Mouse (Mus musculus): ENCODE results near the gene Fdxr. TPM values are rescaled to one million over a fixed set of nuclear protein-coding genes. Genes with fewer than 3 reads are reported as not detected.

The Fdxr gene
- polyA plus RNA-seq, 1 experiment from 2014 or later: 6.9 TPM

DNA sequence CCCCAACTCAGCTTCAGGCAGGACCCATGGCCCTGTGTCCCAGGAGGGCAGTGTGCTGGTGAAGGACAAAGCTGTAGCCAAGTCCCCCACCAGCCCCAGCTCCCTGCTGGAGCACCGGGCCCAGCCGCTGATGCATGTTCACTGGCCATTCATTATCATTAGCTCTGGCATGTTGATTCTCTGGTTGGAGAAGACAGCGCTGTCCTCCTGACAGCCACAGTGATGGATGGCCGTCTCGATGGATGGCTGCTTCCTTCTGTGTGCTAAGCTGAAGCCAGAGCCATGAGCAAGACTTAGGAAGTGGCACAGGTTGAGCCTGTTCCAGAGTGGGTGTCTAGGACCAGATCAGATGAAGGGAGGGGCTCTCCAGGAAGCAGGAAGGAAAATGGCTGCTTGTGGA, 40.3 kb downstream of the Fdxr start:
- Histone ChIP-seq H3K9me3 (ENCODE audit: low read length) (no peaks in the 10 kb centered on the region), H3K4me3 (ENCODE audit: low read depth, low read length) (no peak overlapping the region), H3K36me3 (ENCODE audit: insufficient read depth, low read length) (no peaks in the 10 kb centered on the region), H3K4me2 (replicated peaks; ENCODE audit: low read depth, low read length) (no peak overlapping the region), H3K9ac (replicated peaks; ENCODE audit: low read depth) (no peak overlapping the region), H3K4me1 (ENCODE audit: insufficient read depth, low read depth, low read length) (no peaks in the 10 kb centered on the region), H3K27ac (ENCODE audit: low read length) (no peak overlapping the region), H3K27me3 (replicated peaks; ENCODE audit: insufficient read depth, low read length) (no peaks in the 10 kb centered on the region)
- ATAC-seq: no peak
- TF ChIP-seq CTCF (IDR thresholded peaks at IDR 0.05) (no peak), EP300 (IDR thresholded peaks at IDR 0.05) (no peak)
- no peak for DNase-seq (ENCODE audit: low spot score)
- WGBS: 19% methylated on average over 5 of the region's 5 CpGs

DNA sequence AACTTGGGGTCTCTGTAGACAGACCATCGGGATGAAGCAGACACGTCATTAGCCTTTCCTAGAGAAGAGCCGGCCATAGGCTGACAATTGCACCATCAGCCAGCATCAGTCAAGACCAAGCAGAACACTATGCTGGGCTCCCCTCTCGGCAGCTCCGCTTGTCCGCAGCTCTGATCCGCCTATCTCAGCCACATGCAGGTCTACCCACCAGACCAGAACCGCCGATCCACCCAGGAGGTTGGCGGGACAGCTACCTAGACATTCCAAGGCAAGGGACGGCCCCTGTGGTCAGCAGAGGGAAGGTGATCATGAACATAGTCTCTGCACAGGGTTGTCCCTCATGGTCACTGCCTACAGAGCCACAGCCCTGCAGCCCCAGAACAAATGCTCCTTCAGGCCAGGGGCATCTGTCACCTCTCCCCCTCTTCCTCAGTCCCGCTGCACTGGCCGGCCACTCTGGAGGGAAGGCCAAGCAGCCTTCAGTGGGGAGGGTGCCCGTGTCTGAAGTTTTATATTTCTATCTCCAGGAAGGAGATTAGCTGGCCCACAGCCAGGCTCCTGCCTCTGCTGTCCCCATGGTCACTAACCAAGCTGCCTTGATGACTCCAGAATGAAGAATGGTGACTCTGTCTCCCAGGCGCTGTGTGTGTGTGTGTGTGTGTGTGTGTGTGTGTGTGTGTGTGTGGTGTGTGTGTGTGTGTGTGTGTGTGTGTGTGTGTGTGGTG, 42.4 kb downstream of the Fdxr start:
- no peaks in the 10 kb centered on the region for H3K4me1 ChIP-seq (ENCODE audit: insufficient read depth, low read depth, low read length)
- no peaks in the 10 kb centered on the region for H3K36me3 ChIP-seq (ENCODE audit: insufficient read depth, low read length)
- DNase-seq (ENCODE audit: low spot score): peak; percentile 42
- WGBS: 72% methylated on average over 15 of the region's 15 CpGs
- no peak for TF ChIP-seq CTCF (IDR thresholded peaks at IDR 0.05)
- no peak for TF ChIP-seq EP300 (IDR thresholded peaks at IDR 0.05)
- no peaks in the 10 kb centered on the region for H3K27me3 ChIP-seq (replicated peaks; ENCODE audit: insufficient read depth, low read length)
- no peak overlapping the region for H3K27ac ChIP-seq (ENCODE audit: low read length)
- H3K9ac ChIP-seq (replicated peaks; ENCODE audit: low read depth): no peak overlapping the region
- no peak overlapping the region for H3K4me2 ChIP-seq (replicated peaks; ENCODE audit: low read depth, low read length)
- no peaks in the 10 kb centered on the region for H3K9me3 ChIP-seq (ENCODE audit: low read length)
- H3K4me3 ChIP-seq (ENCODE audit: low read depth, low read length): no peak overlapping the region
- ATAC-seq: 0 out of 2 replicates have a peak, but pooled peaks have one; percentile 13

DNA sequence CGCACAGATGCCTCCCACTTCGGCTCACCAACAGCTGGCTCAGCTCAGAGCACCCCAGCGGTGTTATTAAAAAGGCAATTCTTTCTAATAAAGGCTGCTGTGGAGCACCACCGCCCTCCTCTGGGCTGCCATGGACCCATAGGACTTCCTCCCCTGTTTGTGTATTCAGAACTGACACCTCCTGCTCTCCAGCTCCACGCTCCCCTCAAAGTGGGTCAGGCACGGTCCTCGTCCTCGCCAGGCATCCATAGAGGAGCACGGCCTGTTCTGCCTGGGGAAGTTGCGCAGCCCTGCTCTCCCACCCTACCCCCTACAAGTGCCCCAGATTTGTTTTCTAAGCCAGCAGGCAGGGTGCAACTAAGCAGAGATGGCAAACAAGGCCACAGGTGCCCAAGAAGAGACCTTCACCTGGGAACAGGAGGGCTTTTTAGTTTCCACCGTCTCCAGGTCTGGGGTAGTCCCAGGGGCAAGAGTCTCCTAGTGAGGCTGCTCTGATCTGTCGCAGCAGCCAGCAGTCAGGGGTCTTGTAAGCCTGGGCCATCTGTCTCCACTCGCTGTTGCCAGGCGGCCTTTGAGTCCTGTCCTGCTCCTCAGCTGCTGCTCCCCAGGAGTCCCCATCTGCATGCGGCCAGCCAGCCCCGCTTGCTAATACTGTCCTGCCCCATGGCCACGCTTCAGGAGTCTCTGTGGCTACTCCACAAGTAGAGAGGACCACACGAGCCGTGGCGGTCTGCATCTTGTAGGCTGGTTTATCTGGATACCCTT, 43.1 kb downstream of the Fdxr start:
- H3K9ac ChIP-seq (replicated peaks; ENCODE audit: low read depth): no peak overlapping the region
- H3K27ac ChIP-seq (ENCODE audit: low read length): no peak overlapping the region
- DNase-seq (ENCODE audit: low spot score) (no peak), ATAC-seq (peak; percentile 42; the same call in 1 of the 2 replicates)
- no peaks in the 10 kb centered on the region for H3K4me1 ChIP-seq (ENCODE audit: insufficient read depth, low read depth, low read length)
- TF ChIP-seq EP300 (IDR thresholded peaks at IDR 0.05) (no peak), CTCF (IDR thresholded peaks at IDR 0.05) (peak; percentile 61)
- no peaks in the 10 kb centered on the region for H3K9me3 ChIP-seq (ENCODE audit: low read length)
- no peak overlapping the region for H3K4me2 ChIP-seq (replicated peaks; ENCODE audit: low read depth, low read length)
- no peaks in the 10 kb centered on the region for H3K27me3 ChIP-seq (replicated peaks; ENCODE audit: insufficient read depth, low read length)
- no peaks in the 10 kb centered on the region for H3K36me3 ChIP-seq (ENCODE audit: insufficient read depth, low read length)
- no peak overlapping the region for H3K4me3 ChIP-seq (ENCODE audit: low read depth, low read length)
- 74% methylated on average over 20 of the region's 20 CpGs for WGBS

DNA sequence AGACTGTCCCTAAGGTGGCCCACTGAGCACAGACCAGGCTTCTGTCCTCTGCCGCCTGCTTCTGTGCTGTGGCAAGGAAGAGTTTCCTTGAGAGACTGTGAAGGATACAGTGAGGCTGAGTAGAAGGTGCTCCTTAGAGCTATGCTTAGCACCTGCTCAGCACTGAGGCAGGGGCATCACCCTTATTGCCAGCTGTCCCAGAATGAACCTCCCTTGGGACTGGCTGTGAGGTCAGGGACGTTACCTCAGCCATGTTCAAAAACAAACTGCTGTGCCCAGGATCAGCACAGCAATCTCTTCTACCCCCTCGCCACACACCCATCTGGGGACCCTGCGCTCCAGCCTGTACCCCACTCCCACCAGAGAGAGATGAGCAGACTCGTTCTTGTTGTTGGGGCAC, 44.0 kb downstream of the Fdxr start:
- no peak overlapping the region for H3K27ac ChIP-seq (ENCODE audit: low read length)
- no peak overlapping the region for H3K4me3 ChIP-seq (ENCODE audit: low read depth, low read length)
- H3K4me1 ChIP-seq (ENCODE audit: insufficient read depth, low read depth, low read length): no peaks in the 10 kb centered on the region
- no peaks in the 10 kb centered on the region for H3K9me3 ChIP-seq (ENCODE audit: low read length)
- H3K4me2 ChIP-seq (replicated peaks; ENCODE audit: low read depth, low read length): no peak overlapping the region
- H3K27me3 ChIP-seq (replicated peaks; ENCODE audit: insufficient read depth, low read length): no peaks in the 10 kb centered on the region
- H3K36me3 ChIP-seq (ENCODE audit: insufficient read depth, low read length): no peaks in the 10 kb centered on the region
- no peak for DNase-seq (ENCODE audit: low spot score)
- no peak for ATAC-seq
- TF ChIP-seq CTCF (IDR thresholded peaks at IDR 0.05): no peak
- no peak for TF ChIP-seq EP300 (IDR thresholded peaks at IDR 0.05)
- no peak overlapping the region for H3K9ac ChIP-seq (replicated peaks; ENCODE audit: low read depth)
- WGBS: 91% methylated on average over 5 of the region's 5 CpGs

DNA sequence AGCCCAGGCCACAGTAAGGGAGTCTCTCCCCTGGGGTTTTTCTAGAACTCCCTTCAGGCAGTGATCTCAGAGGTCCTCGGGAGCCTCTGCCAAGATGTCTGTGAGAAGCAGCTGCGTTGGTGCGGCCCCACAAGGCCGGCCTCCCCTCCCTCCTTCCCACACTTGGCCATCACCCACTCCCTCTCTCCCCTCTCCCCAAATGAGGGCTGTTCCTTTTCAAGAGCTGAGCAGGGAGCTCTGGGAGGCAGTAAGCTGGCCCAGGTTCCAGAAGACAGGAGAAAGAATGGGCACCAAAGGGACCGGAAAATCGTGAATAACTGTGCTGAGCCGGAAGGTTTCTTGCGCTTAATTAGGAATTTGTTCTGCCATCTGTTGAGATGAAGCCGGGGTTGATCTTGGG, 44.9 kb downstream of the Fdxr start:
- Histone ChIP-seq H3K27ac (ENCODE audit: low read length) (peak overlapping the region; percentile 32; the same call in 1 of the 2 replicates), H3K9me3 (ENCODE audit: low read length) (no peaks in the 10 kb centered on the region), H3K4me1 (ENCODE audit: insufficient read depth, low read depth, low read length) (no peaks in the 10 kb centered on the region), H3K27me3 (replicated peaks; ENCODE audit: insufficient read depth, low read length) (no peaks in the 10 kb centered on the region), H3K4me3 (ENCODE audit: low read depth, low read length) (no peak overlapping the region), H3K36me3 (ENCODE audit: insufficient read depth, low read length) (no peaks in the 10 kb centered on the region), H3K4me2 (replicated peaks; ENCODE audit: low read depth, low read length) (no peak overlapping the region), H3K9ac (replicated peaks; ENCODE audit: low read depth) (no peak overlapping the region)
- DNase-seq (ENCODE audit: low spot score): no peak
- ATAC-seq: no peak; the same call in 1 of the 2 replicates
- TF ChIP-seq CTCF (IDR thresholded peaks at IDR 0.05) (no peak), EP300 (IDR thresholded peaks at IDR 0.05) (no peak)
- WGBS: 66% methylated on average over 9 of the region's 9 CpGs

DNA sequence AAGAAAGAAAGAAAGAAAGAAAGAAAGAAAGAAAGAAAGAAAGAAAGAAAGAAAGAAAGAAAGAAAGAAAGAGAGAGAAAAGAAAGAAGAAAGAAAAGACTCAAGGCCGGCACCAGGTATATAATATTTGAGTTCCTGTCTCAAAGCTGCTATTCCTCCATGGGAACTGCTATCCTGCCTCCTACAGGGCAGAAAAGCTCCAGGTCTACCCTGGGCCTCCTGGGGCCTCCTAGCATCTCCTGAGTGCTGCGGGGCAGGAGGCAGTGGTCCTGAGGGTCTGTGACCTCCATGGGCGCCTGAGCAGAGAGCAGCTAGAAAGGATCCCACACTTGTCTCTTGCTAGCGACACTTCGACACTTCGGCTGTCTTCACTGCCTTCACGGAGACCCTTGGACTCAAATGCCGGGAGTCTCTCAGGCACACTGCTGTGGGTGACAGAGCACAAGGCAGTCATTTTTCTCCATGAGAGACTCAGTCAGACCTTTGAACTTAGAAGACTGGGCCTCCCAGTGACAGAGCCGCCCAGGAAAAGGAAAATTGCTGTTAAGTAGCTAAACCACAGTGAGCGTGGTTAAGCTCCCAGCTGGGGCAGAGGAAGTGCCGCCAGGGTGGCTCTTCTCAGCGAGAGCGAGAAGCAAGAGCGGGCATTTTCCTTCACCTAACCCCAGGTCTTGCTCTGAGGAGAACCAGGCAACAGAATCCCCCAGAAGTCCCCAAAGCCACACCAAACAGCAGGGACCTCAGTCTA, 45.5 kb downstream of the Fdxr start:
- no peaks in the 10 kb centered on the region for H3K36me3 ChIP-seq (ENCODE audit: insufficient read depth, low read length)
- H3K27me3 ChIP-seq (replicated peaks; ENCODE audit: insufficient read depth, low read length): no peaks in the 10 kb centered on the region
- peak overlapping the region; percentile 32; the same call in 1 of the 2 replicates for H3K27ac ChIP-seq (ENCODE audit: low read length)
- H3K9ac ChIP-seq (replicated peaks; ENCODE audit: low read depth): no peak overlapping the region
- 58% methylated on average over 14 of the region's 14 CpGs for WGBS
- no peaks in the 10 kb centered on the region for H3K9me3 ChIP-seq (ENCODE audit: low read length)
- H3K4me2 ChIP-seq (replicated peaks; ENCODE audit: low read depth, low read length): no peak overlapping the region
- no peaks in the 10 kb centered on the region for H3K4me1 ChIP-seq (ENCODE audit: insufficient read depth, low read depth, low read length)
- ATAC-seq (no peak), DNase-seq (ENCODE audit: low spot score) (no peak)
- no peak for TF ChIP-seq EP300 (IDR thresholded peaks at IDR 0.05)
- no peak for TF ChIP-seq CTCF (IDR thresholded peaks at IDR 0.05)
- H3K4me3 ChIP-seq (ENCODE audit: low read depth, low read length): no peak overlapping the region
